Mouse (Mus musculus) forebrain, embryonic 16.5 days (tissue): ENCODE data around the gene Nacc1. TPM values are rescaled to one million over a fixed set of nuclear protein-coding genes. Genes with fewer than 3 reads are reported as not detected.

ENCODE experiments used
- ATAC-seq: fragments of 200-750 bp; cut with Nextera tagmentation; 2 replicates; pipeline ENCODE4 v1.8.0; 2017; ENCODE audit warnings: mild to moderate bottlenecking, moderate library complexity
- H3K27ac ChIP-seq: fragments of 300-500 bp; sonication (generic); 2 replicates; pipeline ENCODE4 v1.5.1; 2014; ENCODE audit warnings: low read length, control low read depth
- H3K27me3 ChIP-seq: fragments of 300-500 bp; sonication (generic); replicated peaks from 2 replicates; pipeline ENCODE4 v1.6.1; 2014; ENCODE audit warnings: low read length; ENCODE audit not compliant: control insufficient read depth, insufficient read depth
- H3K36me3 ChIP-seq: fragments of 300-500 bp; sonication (generic); 2 replicates; pipeline ENCODE4 v1.6.1; 2014; ENCODE audit not compliant: control insufficient read depth, insufficient read depth
- H3K4me1 ChIP-seq: fragments of 300-500 bp; sonication (generic); replicated peaks from 2 replicates; pipeline ENCODE4 v1.6.1; 2014; ENCODE audit warnings: low read length; ENCODE audit not compliant: control insufficient read depth, insufficient read depth
- H3K4me2 ChIP-seq: fragments of 300-500 bp; sonication (generic); 2 replicates; pipeline ENCODE4 v1.6.1; 2014; ENCODE audit warnings: mild to moderate bottlenecking, low read length, control low read depth
- H3K4me3 ChIP-seq: fragments of 300-500 bp; sonication (generic); replicated peaks from 2 replicates; pipeline ENCODE4 v1.5.1; 2014; ENCODE audit warnings: mild to moderate bottlenecking, low read length, control low read depth
- H3K9ac ChIP-seq: fragments of 300-500 bp; sonication (generic); replicated peaks from 2 replicates; pipeline ENCODE4 v1.6.1; 2014; ENCODE audit warnings: low read depth, low read length, control low read depth
- H3K9me3 ChIP-seq: fragments of 300-500 bp; sonication (generic); 2 replicates; pipeline ENCODE4 v1.6.1; 2016; ENCODE audit warnings: low read length; ENCODE audit not compliant: control insufficient read depth
- WGBS: fragments of 180-500 bp; shearing (Covaris S2); extraction: QIAGEN DNeasy Blood & Tissue Kit; methylation state at CpG from one replicate; pipeline ENCODE4 v1.1.7; 2014; 5-methylcytosine and 5-hydroxymethylcytosine counted together
- polyA plus RNA-seq: library from polyadenylated mRNA; unstranded; fragments of >200 nt; fragmentation: Nextera tagmentation; extraction: Ambion mirVana; gene quantifications from 2 replicates; pipeline ENCODE4 v1.2.1, GENCODE M21; 2015

The Nacc1 gene
- polyA plus RNA-seq, 1 experiment from 2014 or later, result 15.7 TPM

- Histone ChIP-seq H3K27ac (no peak overlapping the region), H3K9me3 (no peaks in the 10 kb centered on the region), H3K4me3 (no peak overlapping the region), H3K9ac (no peak overlapping the region), H3K4me1 (peaks cover 10% of the 10 kb centered on the region), H3K36me3 (no peaks in the 10 kb centered on the region), H3K27me3 (no peaks in the 10 kb centered on the region), H3K4me2 (no peak overlapping the region)
- 76% methylated on average over 7 of the region's 7 CpGs for WGBS
- ATAC-seq, result no peak
These were observed 46.9 kb downstream of the Nacc1 start for GRCm38 (mm10) chr8:84640617-84641294.

- no peaks in the 10 kb centered on the region for H3K27me3 ChIP-seq
- 29% methylated on average over 9 of the region's 9 CpGs for WGBS
- H3K4me2 ChIP-seq, result peak overlapping the region; percentile 66
- H3K27ac ChIP-seq, result no peak overlapping the region
- no peaks in the 10 kb centered on the region for H3K9me3 ChIP-seq
- peaks cover 17% of the 10 kb centered on the region for H3K4me1 ChIP-seq
- no peaks in the 10 kb centered on the region for H3K36me3 ChIP-seq
- no peak for ATAC-seq
- peak overlapping the region; percentile 52; the same call in 1 of the 2 replicates for H3K9ac ChIP-seq
- peak overlapping the region; percentile 55 for H3K4me3 ChIP-seq
These were observed 47.6 kb downstream of the Nacc1 start for GRCm38 (mm10) chr8:84640010-84640588.

GRCm38 (mm10) chr8:84639162-84640009, 48.3 kb downstream of the Nacc1 start:
- ATAC-seq, result peak; percentile 95
- H3K9ac ChIP-seq, result peak overlapping the region; percentile 63
- H3K27me3 ChIP-seq, result no peaks in the 10 kb centered on the region
- H3K36me3 ChIP-seq, result no peaks in the 10 kb centered on the region
- peaks cover 22% of the 10 kb centered on the region for H3K4me1 ChIP-seq
- under 1% methylated on average over 86 of the region's 106 CpGs for WGBS
- H3K27ac ChIP-seq, result peak overlapping the region; percentile 90
- peak overlapping the region; percentile 56 for H3K4me3 ChIP-seq
- peak overlapping the region; percentile 91 for H3K4me2 ChIP-seq
- no peaks in the 10 kb centered on the region for H3K9me3 ChIP-seq

GRCm38 (mm10) chr8:84638555-84639161, 49.0 kb downstream of the Nacc1 start:
- Histone ChIP-seq H3K4me2 (peak overlapping the region; percentile 91), H3K4me1 (peaks cover 22% of the 10 kb centered on the region), H3K9me3 (no peaks in the 10 kb centered on the region), H3K9ac (peak overlapping the region; percentile 63), H3K27me3 (no peaks in the 10 kb centered on the region), H3K4me3 (peak overlapping the region; percentile 56), H3K27ac (peak overlapping the region; percentile 90), H3K36me3 (no peaks in the 10 kb centered on the region)
- 0% methylated on average over 38 of the region's 52 CpGs for WGBS
- peak; percentile 2; the same call in 1 of the 2 replicates for ATAC-seq

- Histone ChIP-seq H3K4me2 (peak overlapping the region; percentile 91), H3K4me3 (peak overlapping the region; percentile 56), H3K27me3 (no peaks in the 10 kb centered on the region), H3K9me3 (no peaks in the 10 kb centered on the region), H3K36me3 (no peaks in the 10 kb centered on the region), H3K27ac (no peak overlapping the region; the same call in 1 of the 2 replicates), H3K9ac (peak overlapping the region; percentile 63), H3K4me1 (peaks cover 22% of the 10 kb centered on the region)
- ATAC-seq, result no peak
- WGBS, result 34% methylated on average over 8 of the region's 8 CpGs
These were observed 49.6 kb downstream of the Nacc1 start for GRCm38 (mm10) chr8:84637946-84638554.

- Histone ChIP-seq H3K4me2 (no peak overlapping the region), H3K4me3 (no peak overlapping the region), H3K9ac (peak overlapping the region; percentile 10; the same call in 1 of the 2 replicates), H3K27ac (no peak overlapping the region), H3K27me3 (no peaks in the 10 kb centered on the region), H3K36me3 (no peaks in the 10 kb centered on the region), H3K4me1 (peaks cover 22% of the 10 kb centered on the region), H3K9me3 (no peaks in the 10 kb centered on the region)
- ATAC-seq, result no peak
- 89% methylated on average over 17 of the region's 17 CpGs for WGBS
These were observed 51.5 kb downstream of the Nacc1 start for GRCm38 (mm10) chr8:84636051-84636691.

- H3K4me3 ChIP-seq, result no peak overlapping the region
- H3K9me3 ChIP-seq, result no peaks in the 10 kb centered on the region
- H3K4me1 ChIP-seq, result peaks cover 22% of the 10 kb centered on the region
- no peaks in the 10 kb centered on the region for H3K36me3 ChIP-seq
- H3K27ac ChIP-seq, result peak overlapping the region; percentile 60
- 63% methylated on average over 13 of the region's 14 CpGs for WGBS
- ATAC-seq, result no peak
- H3K9ac ChIP-seq, result peak overlapping the region; percentile 18; the same call in 1 of the 2 replicates
- H3K4me2 ChIP-seq, result no peak overlapping the region
- H3K27me3 ChIP-seq, result no peaks in the 10 kb centered on the region
These were observed 52.1 kb downstream of the Nacc1 start for GRCm38 (mm10) chr8:84635397-84636050.

- Histone ChIP-seq H3K4me3 (no peak overlapping the region), H3K9ac (peak overlapping the region; percentile 18; the same call in 1 of the 2 replicates), H3K27ac (peak overlapping the region; percentile 48), H3K27me3 (no peaks in the 10 kb centered on the region), H3K36me3 (0 out of 2 replicates have a peak, but pooled peaks cover 3% of the 10 kb centered on the region), H3K4me2 (no peak overlapping the region), H3K9me3 (no peaks in the 10 kb centered on the region), H3K4me1 (peaks cover 18% of the 10 kb centered on the region)
- ATAC-seq, result no peak
- WGBS, result 29% methylated on average over 9 of the region's 9 CpGs
These were observed 52.8 kb downstream of the Nacc1 start for GRCm38 (mm10) chr8:84634849-84635304.
